Mouse (Mus musculus) thymus, postnatal 4 days (tissue): Measurements from ENCODE around the gene Prr5.
"Not testable (repeated sequence)": the region's sequence is repeated elsewhere in the genome, so short reads cannot be mapped to it uniquely, and the experiment has no call there.

Experiments used
- DNase-seq: peaks from one replicate; pipeline ENCODE4 v3.0.0; 2021

Gene Prr5

GRCm38 (mm10) chr15:84715132-84715531 is 45.7 kb downstream of the Prr5 start:
- no peak for DNase-seq

DNA sequence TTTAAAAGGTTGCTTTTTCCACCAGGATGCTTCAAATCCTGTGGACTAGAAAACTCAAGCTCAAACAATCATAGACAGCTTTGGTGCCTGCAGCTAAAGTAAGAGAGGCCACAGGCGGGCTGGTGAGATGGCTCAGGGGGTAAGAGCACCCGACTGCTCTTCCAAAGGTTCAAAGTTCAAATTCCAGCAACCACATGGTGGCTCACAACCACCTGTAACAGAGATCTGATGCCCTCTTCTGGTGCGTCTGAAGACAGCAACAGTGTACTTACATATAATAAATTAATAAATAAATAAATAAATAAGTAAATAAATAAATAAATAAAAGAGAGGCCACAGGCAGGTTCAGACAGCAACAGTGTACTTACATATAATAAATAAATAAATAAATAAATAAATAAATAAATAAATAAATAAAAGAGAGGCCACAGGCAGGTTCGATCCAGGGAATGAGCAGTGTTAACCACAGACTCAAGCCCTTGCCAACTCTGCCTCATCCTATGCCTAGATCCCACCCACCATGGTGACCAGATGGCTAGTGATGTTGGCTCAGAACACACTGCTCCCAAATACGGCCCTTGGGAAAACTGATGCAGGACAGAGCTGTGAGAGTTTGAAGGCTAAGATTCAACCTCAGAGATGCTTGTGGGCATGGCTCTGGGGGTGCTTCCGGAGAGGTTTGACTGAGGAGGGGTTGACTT is 48.3 kb downstream of the Prr5 start:
- not testable (repeated sequence) for DNase-seq

DNA sequence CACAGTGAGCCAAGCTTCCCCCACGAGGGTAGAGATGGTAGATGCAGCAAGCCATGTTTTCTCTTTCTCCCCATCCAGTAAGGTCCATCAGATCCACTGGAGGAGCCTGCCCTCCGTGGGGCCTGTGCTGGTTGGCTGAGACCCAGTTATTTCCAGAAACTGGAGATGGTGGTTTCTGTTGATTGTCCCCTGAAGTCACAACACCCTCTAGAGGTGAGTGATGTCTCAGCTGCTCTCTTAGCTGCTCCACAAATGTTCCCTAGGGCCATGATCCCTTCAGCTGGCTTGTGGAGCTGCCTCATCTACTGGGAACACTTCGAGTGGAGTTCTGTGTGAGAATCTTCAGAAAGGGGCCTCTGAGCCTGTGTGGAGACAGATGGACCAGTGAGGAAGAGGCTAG is 49.4 kb downstream of the Prr5 start:
- DNase-seq = no peak

DNA sequence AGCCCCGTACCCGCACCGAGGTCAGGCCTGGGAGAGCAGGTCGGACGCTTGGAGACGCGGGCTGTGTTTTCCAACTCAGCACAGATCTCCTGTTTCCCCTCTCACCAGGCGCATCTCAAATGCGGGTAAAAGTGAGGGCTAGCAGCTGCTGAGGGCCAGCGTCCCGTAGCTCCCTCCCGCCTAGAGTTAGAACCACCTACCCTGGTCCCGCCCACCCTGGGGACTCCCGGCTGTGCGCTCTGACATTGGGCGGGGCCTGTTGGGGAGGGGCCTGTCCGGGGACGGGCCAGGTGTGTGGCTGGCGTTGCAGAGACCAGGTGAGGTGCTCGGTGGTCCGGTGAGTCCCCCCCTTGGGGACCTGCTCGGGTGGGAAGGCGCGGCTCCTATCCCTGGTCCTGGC is 50.4 kb downstream of the Prr5 start, which contains the start of gene Arhgap8:
TSS of gene Arhgap8 (plus strand) at position 262 of the 400 bp plus-strand sequence.
- DNase-seq = peak; percentile 44

- DNase-seq = no peak
Measured at GRCm38 (mm10) chr15:84720291-84721204, 51.1 kb downstream of the Prr5 start.

- not testable (repeated sequence) for DNase-seq
Measured at GRCm38 (mm10) chr15:84723656-84724055, 54.2 kb downstream of the Prr5 start.

DNA sequence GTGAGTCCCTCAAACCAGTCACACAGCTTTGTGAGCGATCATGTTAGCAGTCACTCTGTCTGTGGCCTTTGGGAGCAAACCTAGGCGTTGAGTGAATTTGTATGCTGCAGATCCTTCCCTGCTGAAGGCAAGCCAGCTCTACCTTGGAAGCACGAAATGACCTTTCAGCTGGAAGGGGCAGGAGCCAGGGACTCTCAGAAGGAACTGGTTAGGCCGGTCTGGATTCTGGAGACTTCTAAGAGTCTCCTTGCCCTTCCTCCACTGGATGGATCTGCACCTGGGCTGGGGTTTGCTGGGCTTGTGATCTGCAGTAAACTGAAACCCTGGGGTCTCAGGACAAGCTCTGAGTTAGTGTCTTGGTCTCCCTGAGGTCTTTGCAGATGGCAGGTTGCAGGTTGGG is 54.8 kb downstream of the Prr5 start:
- DNase-seq = no peak

DNA sequence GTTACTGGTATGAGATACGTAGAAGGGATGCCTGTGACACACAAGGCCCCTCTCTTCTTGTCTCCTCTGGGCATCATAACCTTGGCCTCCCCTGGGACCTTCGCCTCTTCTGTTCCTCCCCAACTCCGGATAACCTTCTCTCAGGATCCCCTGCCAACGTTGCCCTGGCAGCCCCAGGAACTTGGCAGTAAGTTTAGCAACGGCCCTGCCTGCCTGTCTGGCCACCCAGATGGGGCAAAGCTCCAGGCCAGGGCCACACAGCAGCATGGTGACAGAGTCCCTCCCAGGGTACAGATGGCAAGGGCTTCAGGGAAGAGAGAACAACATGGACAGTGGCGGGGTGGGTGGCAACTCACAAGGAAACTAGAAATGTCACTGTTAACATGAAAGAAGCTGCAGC is 60.3 kb downstream of the Prr5 start:
- no peak for DNase-seq

GRCm38 (mm10) chr15:84730893-84731292 is 61.5 kb downstream of the Prr5 start:
- no peak for DNase-seq

- DNase-seq = no peak
Measured at GRCm38 (mm10) chr15:84731676-84732424, 62.4 kb downstream of the Prr5 start.

- DNase-seq = no peak
Measured at GRCm38 (mm10) chr15:84732425-84732749, 63.0 kb downstream of the Prr5 start.

GRCm38 (mm10) chr15:84736346-84736993 is 67.0 kb downstream of the Prr5 start:
- no peak for DNase-seq

DNA sequence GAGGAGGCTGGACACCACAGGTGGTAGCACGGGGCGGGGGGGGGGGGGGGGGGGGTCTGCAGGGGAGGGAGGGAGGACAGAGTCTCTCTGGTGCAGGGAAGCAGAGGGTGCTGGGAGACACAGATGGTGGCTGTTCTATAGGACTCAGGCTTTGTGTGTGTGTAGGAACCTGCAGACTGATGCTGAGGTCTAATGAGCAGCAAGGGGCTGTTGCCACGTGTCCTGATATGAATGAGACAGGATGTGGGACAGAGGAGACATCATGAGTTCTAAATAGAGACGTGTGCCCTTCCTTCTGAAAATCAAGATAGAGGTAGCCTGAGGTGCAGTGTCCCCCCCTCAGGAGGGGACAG is 67.5 kb downstream of the Prr5 start:
- DNase-seq = no peak

GRCm38 (mm10) chr15:84738246-84738645 is 68.8 kb downstream of the Prr5 start:
- DNase-seq = no peak

DNA sequence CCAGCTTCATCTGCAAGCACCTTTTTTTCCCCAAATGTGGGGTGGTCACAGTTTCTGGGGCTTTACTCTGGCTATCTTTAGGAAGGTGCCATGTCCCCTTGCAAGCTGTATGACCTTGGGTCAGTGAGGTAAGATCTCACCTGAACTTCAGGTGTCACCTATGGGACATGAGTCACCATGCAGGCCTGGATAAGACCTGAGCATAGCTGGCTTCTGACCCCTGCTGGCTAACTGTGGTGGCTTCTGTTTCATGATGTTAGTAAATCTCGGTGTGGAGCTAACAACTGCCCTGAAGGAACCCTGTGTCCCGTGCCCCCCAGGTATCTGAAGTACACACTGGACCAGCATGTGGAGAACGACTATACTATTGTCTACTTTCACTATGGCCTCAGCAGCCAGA is 72.2 kb downstream of the Prr5 start:
- no peak for DNase-seq

DNA sequence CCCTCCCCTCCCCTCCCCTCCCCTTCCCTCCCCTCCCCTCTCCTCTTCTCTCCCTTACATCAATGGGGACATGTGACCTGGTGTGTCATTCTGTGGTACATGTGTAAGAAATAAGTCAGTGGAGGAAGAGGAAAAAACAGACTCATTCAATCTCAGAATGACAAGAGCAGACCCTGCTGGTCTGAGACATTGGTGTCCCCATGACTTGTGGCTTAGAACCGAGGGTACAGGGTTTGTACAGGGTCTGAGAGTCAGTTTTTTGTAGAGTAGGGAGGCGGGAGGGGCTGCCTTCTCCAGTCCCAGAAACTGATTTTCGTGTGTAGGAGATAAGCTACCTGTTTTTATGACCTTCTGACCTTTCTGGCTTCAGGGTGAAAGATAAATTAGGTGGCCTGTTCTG is 73.9 kb downstream of the Prr5 start:
- no peak for DNase-seq

DNA sequence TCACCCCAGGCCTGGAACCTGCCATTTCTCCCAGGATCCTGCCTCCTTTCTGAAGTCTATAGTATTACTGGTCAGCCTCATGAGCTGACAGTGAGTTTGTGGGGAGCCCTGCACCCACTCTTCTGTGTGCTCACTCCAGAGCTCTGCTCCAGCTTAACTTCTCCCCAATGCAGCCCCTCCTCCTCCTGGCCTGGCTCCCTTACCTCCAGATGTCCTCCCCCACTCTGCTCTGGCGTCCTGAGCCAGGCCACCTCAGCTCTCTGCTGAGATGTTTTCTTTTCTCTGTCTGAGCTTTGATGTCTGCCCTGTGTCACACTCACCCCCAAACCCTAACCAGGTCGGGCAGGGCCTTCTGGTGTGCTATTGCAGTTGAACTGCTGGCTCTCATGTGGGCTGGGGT is 74.9 kb downstream of the Prr5 start:
- no peak for DNase-seq

- DNase-seq = no peak
Measured at GRCm38 (mm10) chr15:84745831-84746230, 76.4 kb downstream of the Prr5 start.
